Mouse (Mus musculus) layer of hippocampus, postnatal 36 days (tissue): ENCODE measurements at regions not wholly inside any gene's neighbourhood (a gene's known extent, or its start where the extent isn't known, plus 50 kb on each side); places are given as distances from the start of the nearest gene placed in this dataset.
A peak's percentile ranks its signal among the peaks of the same experiment; 100 is the strongest.

Experiments used
- DNase-seq, 2 experiments: peaks; one replicate each; pipeline ENCODE4 v3.0.0; 2022

DNA sequence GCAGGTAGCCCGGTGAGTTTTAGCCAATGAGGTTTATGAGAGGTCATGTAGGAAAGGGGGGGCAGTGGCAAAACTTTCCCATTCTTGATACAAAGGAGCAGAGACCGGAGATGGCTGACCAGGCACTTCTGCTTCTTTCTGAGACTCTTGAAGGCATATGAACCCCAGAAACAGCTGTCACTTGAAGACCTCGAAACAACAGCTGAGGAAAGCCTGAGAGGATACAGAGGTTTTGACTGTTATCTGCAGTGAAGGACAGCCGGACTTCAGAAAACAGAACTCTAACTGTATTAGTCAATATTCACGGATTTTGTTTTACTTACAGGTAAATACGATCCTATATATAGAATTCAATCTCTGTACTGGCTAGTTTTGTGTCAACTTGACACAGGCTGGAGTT, 50.0 kb upstream of the Tiparp start:
- DNase-seq: no peak

DNA sequence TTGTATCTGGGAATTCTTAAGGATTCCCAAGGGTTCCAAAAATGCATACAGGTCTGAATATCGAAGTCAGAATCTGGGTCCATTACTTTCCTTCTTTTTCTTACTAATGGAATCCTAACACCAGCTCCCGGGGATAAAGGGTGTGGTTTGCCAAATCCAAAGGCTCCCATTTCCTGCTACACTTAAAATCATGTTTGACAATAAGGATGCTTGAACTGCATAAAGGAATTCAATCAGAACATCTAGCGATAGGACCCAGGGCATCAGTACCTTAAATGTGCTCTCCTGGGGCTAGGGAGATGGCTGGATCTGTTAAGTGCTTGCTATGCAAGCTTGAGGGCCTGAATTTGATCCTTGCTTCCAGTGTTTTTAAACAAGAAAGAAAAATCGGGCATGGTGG, 51.1 kb upstream of the Tiparp start:
- DNase-seq: no peak

DNA sequence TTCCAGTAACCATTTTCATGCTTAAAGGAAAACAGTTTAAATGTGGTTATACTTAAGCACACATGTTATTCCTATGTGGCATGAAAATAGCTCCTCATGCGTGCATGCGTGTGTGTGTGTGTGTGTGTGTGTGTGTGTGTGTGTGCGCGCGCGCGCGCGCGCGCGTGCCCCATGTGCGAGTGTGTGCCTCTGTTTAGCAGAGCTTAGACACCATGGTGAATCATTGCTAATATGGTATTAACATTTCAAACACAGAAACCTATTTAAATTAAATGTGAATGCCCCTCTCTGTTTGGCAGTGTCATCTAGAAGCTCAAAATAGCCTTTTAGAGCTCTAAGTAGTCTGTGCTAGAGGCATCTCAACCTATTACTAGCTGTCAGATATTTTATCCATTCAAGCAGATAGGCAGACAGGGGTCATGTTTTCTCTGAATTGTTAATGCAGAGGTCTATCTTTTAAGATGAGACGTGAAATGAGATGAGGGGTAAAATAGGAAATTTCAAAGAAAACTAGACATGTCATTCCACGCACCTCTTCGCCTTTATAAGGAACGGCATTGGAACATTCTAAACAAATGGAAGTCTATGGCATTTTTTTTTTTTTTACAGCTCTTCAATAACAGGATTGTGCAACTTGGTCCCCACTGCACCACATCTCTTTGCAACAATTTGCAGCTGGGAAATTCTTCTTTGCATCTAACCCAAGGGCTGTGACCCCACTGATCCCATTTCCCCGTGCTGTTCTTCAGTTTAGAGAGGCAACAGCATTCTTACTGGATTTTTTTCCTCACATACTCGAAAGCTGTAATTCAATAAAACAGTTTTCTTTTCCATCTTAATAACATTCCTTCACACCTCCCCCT, 51.9 kb upstream of the Tiparp start:
- no peak for DNase-seq

DNA sequence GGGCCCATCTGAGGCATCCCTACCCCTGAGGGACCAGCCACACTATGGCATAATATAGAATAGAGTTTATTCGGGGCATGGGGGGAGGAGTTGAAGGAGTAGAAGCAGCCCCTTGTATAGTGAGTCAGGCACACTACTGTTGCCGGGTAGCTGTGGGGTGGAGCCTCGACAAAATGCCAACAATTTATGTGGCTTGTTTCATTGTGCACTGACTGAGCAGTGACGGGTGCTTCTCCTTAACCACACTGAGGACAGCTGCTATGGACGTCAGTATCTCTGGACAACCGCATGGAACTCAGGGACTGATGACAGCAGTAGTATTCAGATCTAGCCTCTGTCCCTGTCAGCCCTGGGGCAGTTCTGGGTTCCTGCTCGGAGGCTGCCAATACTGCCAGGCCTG, 53.6 kb upstream of the Tiparp start:
- DNase-seq: no peak

DNA sequence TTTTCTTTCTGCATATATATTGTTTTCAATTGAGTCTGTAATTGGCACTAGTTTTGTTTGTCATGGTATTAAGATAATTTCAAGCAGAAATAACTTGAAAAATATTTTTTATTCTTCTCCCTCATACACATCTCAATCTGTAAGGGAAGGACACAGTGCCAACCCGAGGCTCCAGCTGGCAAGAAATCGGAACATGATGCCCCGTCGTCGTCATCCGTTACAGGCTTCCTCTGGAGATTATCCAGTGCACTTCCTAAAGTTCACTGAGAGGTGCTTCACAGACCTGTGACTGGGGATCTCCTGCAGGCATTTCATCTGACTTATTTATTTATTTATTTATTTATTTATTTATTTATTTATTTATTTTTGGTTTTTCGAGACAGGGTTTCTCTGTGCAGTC, 56.4 kb upstream of the Tiparp start:
- peak in 1 of 2 experiments; percentile 21 for DNase-seq

DNA sequence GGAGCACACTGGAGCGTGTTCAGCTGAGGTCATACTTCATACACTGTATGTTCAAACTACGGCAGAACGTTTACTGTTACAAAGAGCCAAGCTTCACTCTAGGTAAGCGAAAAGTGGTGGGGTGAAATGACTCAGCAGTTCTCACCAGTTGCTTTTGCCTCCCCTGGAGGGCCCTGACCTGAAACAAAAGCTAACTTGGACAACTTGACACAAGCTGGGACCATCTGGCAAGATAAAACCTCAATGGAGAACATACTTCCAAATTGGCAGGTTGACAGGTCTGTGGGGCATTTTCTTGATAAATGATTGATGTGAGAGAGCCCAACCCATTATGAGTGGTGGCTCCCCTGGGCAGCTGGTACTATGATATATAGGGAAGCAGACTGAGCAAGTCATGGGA, 59.0 kb upstream of the Tiparp start:
- DNase-seq: no peak

DNA sequence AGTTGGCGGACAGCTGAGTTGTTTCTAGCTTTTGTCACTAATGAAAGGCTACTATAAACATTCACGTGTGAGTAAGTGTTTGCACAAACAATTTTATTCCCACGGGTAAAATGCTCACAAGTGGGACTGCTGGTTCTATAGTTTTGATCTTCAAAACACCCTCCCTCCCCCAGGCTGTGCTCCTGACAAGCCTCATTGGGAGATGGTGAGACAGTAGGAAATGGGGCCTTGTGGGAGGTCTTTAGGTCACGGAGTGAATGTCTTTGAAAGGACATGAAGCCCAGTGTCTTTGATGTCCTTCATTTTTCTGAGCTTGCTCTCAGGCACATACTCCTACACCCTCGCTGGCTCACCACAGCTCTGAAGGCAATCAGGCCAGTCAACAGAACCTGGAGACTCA, 63.4 kb upstream of the Tiparp start:
- DNase-seq: no peak

DNA sequence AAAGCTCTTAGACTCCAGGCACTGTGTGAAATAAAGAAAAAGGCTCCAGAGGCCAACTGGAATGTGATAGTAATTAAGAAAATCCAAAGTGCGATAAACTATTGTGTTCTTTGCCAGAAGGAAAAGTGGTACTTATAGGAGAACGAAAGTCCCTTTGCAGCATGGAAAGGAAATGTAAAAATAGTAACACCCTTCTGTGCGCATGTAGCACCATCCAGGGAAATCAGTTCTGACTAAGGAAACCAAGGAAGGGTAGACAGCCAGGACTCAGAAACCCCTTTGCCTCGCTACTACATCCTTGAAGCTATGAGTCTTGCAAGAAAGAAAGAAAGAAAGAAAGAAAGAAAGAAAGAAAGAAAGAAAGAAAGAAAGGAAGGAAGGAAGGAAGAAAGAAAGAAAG, 67.3 kb upstream of the Tiparp start:
- DNase-seq: no peak

DNA sequence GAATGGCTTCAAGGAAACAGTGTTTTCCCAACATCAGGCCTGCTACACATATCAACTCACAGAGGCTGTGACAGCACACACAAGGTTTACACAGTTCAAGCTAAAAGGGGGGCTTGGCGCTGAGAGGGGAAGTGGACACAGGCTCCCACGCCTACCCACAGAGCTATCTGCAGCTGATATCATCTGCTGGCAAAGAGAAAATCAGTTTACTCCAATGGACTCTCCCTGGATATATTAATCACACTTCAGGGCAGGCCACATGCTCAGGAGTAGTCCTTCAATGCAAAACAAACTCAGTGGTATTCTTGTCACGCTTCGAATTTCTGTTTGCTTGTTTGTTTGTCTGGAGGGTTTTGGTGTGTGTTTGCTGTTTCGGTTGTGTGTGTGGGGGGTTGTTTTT, 67.3 kb upstream of the Ssr3 start:
- no peak for DNase-seq

DNA sequence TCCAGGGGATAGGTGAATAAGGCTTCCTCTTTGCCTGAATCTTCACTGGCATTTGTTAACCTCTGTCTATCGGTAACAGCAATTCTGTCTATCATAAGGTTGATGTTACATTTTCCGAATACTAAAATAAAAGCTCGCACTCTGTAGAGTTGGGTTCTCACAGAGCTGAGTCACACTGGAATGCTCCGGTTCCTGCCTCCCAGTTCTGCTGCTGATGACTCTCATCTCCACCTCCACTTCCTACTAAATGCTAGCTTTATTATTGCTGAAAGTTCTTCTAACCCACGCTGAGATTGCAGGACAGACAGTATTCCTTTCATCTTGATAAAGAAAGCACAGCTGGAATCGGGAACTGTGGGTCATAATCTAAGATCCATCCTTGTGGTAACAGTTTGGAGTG, 65.5 kb upstream of the Ssr3 start:
- no peak for DNase-seq

DNA sequence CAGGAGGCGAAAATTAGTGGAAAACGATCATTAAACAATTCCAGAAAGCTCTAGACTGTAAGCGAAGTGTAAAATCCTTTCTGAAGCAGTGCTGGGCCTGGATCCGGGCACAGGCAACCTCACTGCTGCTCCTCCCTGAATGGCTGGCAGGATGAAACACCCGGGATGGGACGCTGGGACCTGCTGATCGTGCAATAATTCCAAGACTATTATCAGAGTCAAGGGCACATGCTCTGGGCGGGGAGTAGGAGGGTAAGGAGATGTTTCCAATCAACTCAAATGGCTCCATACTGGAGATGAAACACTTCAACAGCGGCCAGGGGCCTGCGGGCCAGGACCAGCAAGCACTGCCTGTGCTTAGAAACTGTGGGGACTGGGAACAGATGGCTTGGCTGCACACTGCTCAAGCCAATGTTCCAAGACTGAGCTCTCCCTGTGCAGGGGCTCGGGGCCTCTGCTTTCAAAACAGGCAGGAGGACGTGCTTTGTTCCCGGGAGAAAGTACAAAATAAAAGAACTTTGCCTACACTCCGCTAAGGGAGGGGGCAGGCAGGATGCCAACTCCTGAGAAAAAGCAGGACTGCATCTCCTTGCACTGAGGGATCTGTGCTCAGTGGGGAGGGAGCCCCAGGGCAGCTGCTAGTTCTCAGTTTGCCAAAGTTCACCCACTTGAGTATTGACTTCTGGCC, 63.3 kb upstream of the Ssr3 start:
- DNase-seq: peak; percentile 75

DNA sequence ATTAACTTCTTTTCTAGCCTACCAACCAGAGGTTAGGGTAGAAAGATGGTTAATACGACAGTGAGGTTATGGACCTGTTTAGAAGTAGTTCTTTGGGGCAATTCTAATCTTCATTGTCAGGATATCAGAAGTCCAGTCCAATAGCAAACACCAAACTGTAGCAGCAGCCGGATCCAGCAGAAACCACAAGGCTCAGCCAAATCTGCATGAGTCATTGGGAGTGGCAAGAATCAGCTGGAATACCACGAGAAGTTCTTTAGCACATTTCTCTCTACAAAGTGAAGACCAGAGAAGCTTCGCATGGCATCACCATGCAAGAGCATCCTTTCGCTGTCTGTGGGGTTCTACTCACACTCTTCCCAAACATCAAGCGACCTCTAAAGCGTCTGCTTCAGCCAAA, 61.9 kb upstream of the Ssr3 start:
- no peak for DNase-seq

DNA sequence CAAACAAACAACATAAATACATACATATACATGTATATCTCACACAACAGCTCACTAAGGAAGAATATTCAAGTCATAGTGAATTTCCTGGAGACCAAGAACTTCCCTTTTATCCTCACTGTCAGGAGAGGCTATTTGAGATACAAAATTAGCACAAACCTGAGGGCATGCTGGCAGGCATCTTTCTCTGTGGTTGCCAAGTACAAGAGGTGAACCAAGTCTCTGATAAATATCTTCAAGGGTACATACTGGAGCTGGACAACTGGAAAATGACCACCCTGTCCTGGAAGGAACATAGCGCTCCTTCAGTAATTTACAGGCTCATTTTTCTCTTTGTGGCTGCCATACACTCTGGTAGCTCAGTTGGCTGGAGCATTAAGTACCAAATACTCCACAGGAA, 56.8 kb upstream of the Ssr3 start:
- no peak for DNase-seq

DNA sequence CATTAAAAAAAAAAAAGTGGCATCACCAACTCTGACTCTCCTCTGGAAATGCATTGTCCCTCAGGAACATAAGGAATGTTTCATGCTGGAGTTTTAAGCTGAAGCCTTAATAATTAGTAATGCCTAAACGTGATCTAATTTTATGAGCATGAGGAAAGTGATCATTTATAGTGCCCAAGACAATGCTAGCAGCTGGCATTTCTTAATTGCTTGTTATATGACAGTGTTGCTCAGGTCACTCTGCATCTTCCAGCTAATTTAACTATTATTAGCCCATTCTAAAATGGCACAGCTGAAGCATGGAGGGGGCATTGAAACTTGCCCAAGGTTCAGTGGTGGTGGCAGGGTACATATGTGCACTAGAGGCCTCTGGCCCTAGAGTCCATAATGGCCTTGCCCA, 51.3 kb upstream of the Ssr3 start:
- no peak for DNase-seq

DNA sequence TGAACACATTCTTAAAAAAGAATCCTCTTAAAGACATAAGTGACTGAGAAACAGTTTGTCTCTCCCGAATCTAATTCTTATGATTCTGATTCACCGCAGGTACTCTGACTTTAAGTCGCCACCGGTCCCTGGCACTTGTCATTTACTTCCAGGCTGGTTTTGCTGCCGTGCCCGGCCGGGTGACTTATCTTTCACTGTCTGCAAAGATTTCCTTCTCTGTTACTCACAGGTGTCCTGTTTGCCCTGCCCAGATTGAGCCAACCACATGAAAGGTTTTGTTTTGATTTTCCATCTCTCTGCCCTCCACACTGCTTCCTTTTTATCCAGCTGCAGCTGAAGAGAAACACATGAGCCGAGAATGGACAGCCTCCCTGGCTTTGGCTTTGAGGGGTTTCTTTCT, 50.5 kb upstream of the Ssr3 start:
- DNase-seq: no peak

DNA sequence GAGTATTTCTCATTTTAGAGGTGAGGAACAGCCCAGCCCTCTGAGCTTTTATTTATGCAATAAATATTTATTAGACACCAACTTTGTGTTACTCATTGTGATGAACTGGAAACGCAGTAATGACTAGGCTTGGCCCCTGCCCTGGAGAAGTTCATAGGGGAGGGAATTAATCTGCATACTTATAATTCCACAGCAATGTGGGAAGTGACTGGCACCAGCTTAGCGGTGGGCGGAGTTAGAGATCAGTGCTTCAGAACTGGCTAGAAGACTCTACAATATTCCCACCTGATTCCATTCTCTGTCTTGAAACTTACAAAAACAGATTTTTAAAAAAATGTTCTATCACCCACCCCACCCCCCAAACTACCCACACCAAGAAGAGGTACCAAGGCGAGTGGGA, 49.8 kb upstream of the Ssr3 start:
- peak; percentile 8 to 29 for DNase-seq
